Mouse (Mus musculus): Measurements from ENCODE around the gene Stard10. TPM values are rescaled to one million over a fixed set of nuclear protein-coding genes. Genes with fewer than 3 reads are reported as not detected.

Stard10 gene
- polyA plus RNA-seq, 2 experiments = 28.1 to 30.7 TPM

GRCm38 (mm10) chr7:101356868-101357267, 40.0 kb downstream of the Stard10 start:
- H3K4me2 ChIP-seq (replicated peaks; ENCODE audit: low read depth, low read length, severe bottlenecking) = no peak overlapping the region
- H3K27me3 ChIP-seq (ENCODE audit: control insufficient read depth, insufficient read depth, low read length) = no peaks in the 10 kb centered on the region
- TF ChIP-seq POLR2A (IDR thresholded peaks at IDR 0.05; ENCODE audit: borderline replicate concordance, extremely low read depth, insufficient read depth, insufficient read length) = no peak
- no peak overlapping the region for H3K27ac ChIP-seq (replicated peaks; ENCODE audit: low read depth, low read length)
- ATAC-seq (ENCODE audit: low FRiP score, low read depth) (no peak), DNase-seq (ENCODE audit: low spot score) (no peak)
- 60% methylated on average over 3 of the region's 3 CpGs for WGBS
- H3K4me3 ChIP-seq (replicated peaks; ENCODE audit: low read length) = no peak overlapping the region
- H3K36me3 ChIP-seq (ENCODE audit: control insufficient read depth, insufficient read depth, low read length) = no peaks in the 10 kb centered on the region
- peaks cover 9% of the 10 kb centered on the region for H3K4me1 ChIP-seq (ENCODE audit: control insufficient read depth, insufficient read depth, low read length)
- H3K9me3 ChIP-seq (ENCODE audit: control insufficient read depth, low read length) = no peaks in the 10 kb centered on the region
- no peak overlapping the region for H3K9ac ChIP-seq (ENCODE audit: low read depth, low read length, severe bottlenecking)

GRCm38 (mm10) chr7:101360406-101360805, 43.5 kb downstream of the Stard10 start:
- Histone ChIP-seq H3K36me3 (ENCODE audit: control insufficient read depth, insufficient read depth, low read length) (no peaks in the 10 kb centered on the region), H3K27ac (replicated peaks; ENCODE audit: low read depth, low read length) (no peak overlapping the region), H3K9me3 (ENCODE audit: control insufficient read depth, low read length) (no peaks in the 10 kb centered on the region), H3K4me1 (ENCODE audit: control insufficient read depth, insufficient read depth, low read length) (peaks cover 11% of the 10 kb centered on the region), H3K4me3 (replicated peaks; ENCODE audit: low read length) (no peak overlapping the region), H3K27me3 (ENCODE audit: control insufficient read depth, insufficient read depth, low read length) (no peaks in the 10 kb centered on the region), H3K9ac (ENCODE audit: low read depth, low read length, severe bottlenecking) (no peak overlapping the region), H3K4me2 (replicated peaks; ENCODE audit: low read depth, low read length, severe bottlenecking) (no peak overlapping the region)
- DNase-seq (ENCODE audit: low spot score) (no peak), ATAC-seq (ENCODE audit: low FRiP score, low read depth) (no peak)
- TF ChIP-seq POLR2A (IDR thresholded peaks at IDR 0.05; ENCODE audit: borderline replicate concordance, extremely low read depth, insufficient read depth, insufficient read length) = no peak
- 62% methylated on average over 3 of the region's 3 CpGs for WGBS

DNA sequence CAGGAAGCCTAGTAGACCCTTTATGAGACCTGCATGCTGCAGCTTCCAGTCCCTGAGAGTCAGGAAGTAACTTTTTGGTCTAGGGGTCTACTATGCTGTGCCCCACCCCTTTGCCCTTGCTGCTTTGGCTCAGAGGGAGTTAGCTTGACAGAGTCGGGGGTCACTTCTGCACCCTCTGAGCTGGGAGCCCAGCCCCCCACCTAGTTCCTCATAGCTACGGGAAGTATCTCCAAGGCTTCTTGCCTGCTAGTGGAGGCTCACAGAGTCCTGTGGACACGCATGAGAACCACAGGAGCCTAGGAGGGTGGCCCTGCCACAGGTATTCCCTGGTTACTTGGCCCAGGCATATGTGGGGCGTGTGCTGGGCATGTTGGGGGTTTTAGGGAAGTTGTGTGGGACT, 44.1 kb downstream of the Stard10 start:
- no peak overlapping the region for H3K4me2 ChIP-seq (replicated peaks; ENCODE audit: low read depth, low read length, severe bottlenecking)
- H3K27me3 ChIP-seq (ENCODE audit: control insufficient read depth, insufficient read depth, low read length) = no peaks in the 10 kb centered on the region
- no peak for TF ChIP-seq POLR2A (IDR thresholded peaks at IDR 0.05; ENCODE audit: borderline replicate concordance, extremely low read depth, insufficient read depth, insufficient read length)
- H3K4me1 ChIP-seq (ENCODE audit: control insufficient read depth, insufficient read depth, low read length) = peaks cover 11% of the 10 kb centered on the region
- no peak overlapping the region for H3K9ac ChIP-seq (ENCODE audit: low read depth, low read length, severe bottlenecking)
- H3K4me3 ChIP-seq (replicated peaks; ENCODE audit: low read length) = no peak overlapping the region
- H3K36me3 ChIP-seq (ENCODE audit: control insufficient read depth, insufficient read depth, low read length) = no peaks in the 10 kb centered on the region
- DNase-seq (ENCODE audit: low spot score) (no peak), ATAC-seq (ENCODE audit: low FRiP score, low read depth) (no peak)
- H3K9me3 ChIP-seq (ENCODE audit: control insufficient read depth, low read length) = no peaks in the 10 kb centered on the region
- H3K27ac ChIP-seq (replicated peaks; ENCODE audit: low read depth, low read length) = no peak overlapping the region
- 75% methylated on average over 3 of the region's 4 CpGs for WGBS

DNA sequence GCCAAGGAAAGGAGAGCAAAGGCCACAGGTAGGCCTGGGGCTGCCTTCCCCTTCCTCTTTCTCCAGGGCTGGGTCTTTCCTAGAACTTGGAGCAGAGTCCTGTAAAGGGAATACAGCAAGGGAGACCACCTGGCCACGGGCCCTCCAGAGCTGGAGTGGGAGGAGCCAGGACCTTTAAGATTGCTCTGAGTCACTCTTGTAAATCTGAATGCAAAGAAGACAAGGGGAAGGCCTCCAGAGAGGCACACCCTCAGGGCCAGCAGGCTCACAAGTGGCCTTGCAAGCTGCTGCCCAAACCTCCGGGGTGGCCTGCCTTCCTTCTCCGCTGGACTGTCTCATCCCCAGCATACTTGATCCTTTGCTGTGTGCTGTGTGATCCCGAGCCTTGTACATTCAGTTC, 44.9 kb downstream of the Stard10 start:
- DNase-seq (ENCODE audit: low spot score) = no peak
- peaks cover 11% of the 10 kb centered on the region for H3K4me1 ChIP-seq (ENCODE audit: control insufficient read depth, insufficient read depth, low read length)
- H3K4me3 ChIP-seq (replicated peaks; ENCODE audit: low read length) = no peak overlapping the region
- TF ChIP-seq POLR2A (IDR thresholded peaks at IDR 0.05; ENCODE audit: borderline replicate concordance, extremely low read depth, insufficient read depth, insufficient read length) = no peak
- no peaks in the 10 kb centered on the region for H3K27me3 ChIP-seq (ENCODE audit: control insufficient read depth, insufficient read depth, low read length)
- no peak overlapping the region for H3K4me2 ChIP-seq (replicated peaks; ENCODE audit: low read depth, low read length, severe bottlenecking)
- 0 out of 2 replicates have a peak overlapping the region, but pooled peaks have one; percentile 7 for H3K27ac ChIP-seq (replicated peaks; ENCODE audit: low read depth, low read length)
- H3K9ac ChIP-seq (ENCODE audit: low read depth, low read length, severe bottlenecking) = no peak overlapping the region
- 46% methylated on average over 4 of the region's 4 CpGs for WGBS
- H3K36me3 ChIP-seq (ENCODE audit: control insufficient read depth, insufficient read depth, low read length) = no peaks in the 10 kb centered on the region
- ATAC-seq (ENCODE audit: low FRiP score, low read depth) = no peak
- H3K9me3 ChIP-seq (ENCODE audit: control insufficient read depth, low read length) = no peaks in the 10 kb centered on the region

GRCm38 (mm10) chr7:101362791-101363191, 45.9 kb downstream of the Stard10 start:
- no peak for TF ChIP-seq POLR2A (IDR thresholded peaks at IDR 0.05; ENCODE audit: borderline replicate concordance, extremely low read depth, insufficient read depth, insufficient read length)
- H3K9me3 ChIP-seq (ENCODE audit: control insufficient read depth, low read length) = no peaks in the 10 kb centered on the region
- ATAC-seq (ENCODE audit: low FRiP score, low read depth) = no peak

DNA sequence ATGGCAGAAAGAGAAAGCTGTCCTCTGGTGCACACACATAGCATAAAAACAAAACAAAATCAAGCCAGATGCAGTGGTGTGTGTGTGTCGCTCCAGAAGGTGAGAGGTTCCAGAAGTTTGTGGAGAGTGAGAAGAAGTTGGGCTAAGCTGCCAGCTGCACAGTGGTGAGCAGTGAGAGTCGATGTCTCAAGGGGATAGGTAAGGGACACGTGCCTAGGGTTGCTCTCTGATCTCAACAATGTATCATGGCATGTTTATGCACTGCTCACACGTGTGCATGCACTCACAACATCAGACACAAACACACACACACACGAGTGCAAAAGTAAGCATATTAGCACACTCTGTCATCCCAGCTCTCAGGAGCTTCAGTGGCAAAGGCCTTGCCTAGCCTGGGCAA, 47.0 kb downstream of the Stard10 start:
- H3K27me3 ChIP-seq (ENCODE audit: control insufficient read depth, insufficient read depth, low read length) = no peaks in the 10 kb centered on the region
- peaks cover 11% of the 10 kb centered on the region for H3K4me1 ChIP-seq (ENCODE audit: control insufficient read depth, insufficient read depth, low read length)
- ATAC-seq (ENCODE audit: low FRiP score, low read depth) (no peak), DNase-seq (ENCODE audit: low spot score) (no peak)
- H3K36me3 ChIP-seq (ENCODE audit: control insufficient read depth, insufficient read depth, low read length) = no peaks in the 10 kb centered on the region
- H3K4me2 ChIP-seq (replicated peaks; ENCODE audit: low read depth, low read length, severe bottlenecking) = no peak overlapping the region
- WGBS = 78% methylated on average over 5 of the region's 5 CpGs
- no peaks in the 10 kb centered on the region for H3K9me3 ChIP-seq (ENCODE audit: control insufficient read depth, low read length)
- no peak overlapping the region for H3K9ac ChIP-seq (ENCODE audit: low read depth, low read length, severe bottlenecking)
- TF ChIP-seq POLR2A (IDR thresholded peaks at IDR 0.05; ENCODE audit: borderline replicate concordance, extremely low read depth, insufficient read depth, insufficient read length) = no peak
- H3K27ac ChIP-seq (replicated peaks; ENCODE audit: low read depth, low read length) = no peak overlapping the region
- H3K4me3 ChIP-seq (replicated peaks; ENCODE audit: low read length) = no peak overlapping the region

More at GRCm38 (mm10) chr7:101362791-101363191, 45.9 kb downstream of the Stard10 start:
- 69% methylated on average over 4 of the region's 5 CpGs for WGBS
- H3K4me1 ChIP-seq (ENCODE audit: control insufficient read depth, insufficient read depth, low read length) = peaks cover 11% of the 10 kb centered on the region
- H3K27ac ChIP-seq (replicated peaks; ENCODE audit: low read depth, low read length) = no peak overlapping the region
- H3K4me3 ChIP-seq (replicated peaks; ENCODE audit: low read length) = no peak overlapping the region
- H3K36me3 ChIP-seq (ENCODE audit: control insufficient read depth, insufficient read depth, low read length) = no peaks in the 10 kb centered on the region
- no peak overlapping the region for H3K4me2 ChIP-seq (replicated peaks; ENCODE audit: low read depth, low read length, severe bottlenecking)
- no peaks in the 10 kb centered on the region for H3K27me3 ChIP-seq (ENCODE audit: control insufficient read depth, insufficient read depth, low read length)
- DNase-seq (ENCODE audit: low spot score) = no peak
- H3K9ac ChIP-seq (ENCODE audit: low read depth, low read length, severe bottlenecking) = no peak overlapping the region
